Mouse (Mus musculus): ENCODE results near the gene Krt24.

DNA sequence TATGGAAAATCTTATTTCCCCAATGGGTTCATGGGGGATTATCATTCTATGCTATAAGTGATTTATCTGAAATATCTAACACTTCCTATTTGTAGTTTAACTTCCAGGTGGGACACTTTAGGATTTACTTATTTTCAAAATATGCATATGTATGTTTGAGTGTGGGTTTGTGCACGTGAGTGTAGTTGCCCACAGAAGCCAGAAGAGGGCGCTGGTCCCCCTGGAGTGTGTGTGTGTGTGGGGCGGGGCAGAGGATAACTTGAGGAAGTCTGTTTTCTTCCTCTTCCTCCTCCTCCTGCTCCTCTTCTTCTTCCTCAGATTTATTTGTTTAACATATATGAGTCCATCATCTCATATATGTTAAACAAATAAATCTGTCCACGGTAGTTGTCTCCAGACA, 28.8 kb downstream of the Krt24 start:
- TF ChIP-seq CTCF (IDR thresholded peaks at IDR 0.05; ENCODE audit: extremely low read depth, insufficient read length, insufficient replicate concordance, low read depth, low read length), result peak; percentile 13; the same call in 1 of the 2 replicates
- TF ChIP-seq POLR2A (IDR thresholded peaks at IDR 0.05; ENCODE audit: low read depth, low read length), result no peak
